In genomic region chr2:8536842-8537241, GRCm38 (mm10) we compare ENCODE assay signal across 14 mouse cellular contexts.
DNase-seq lines count a peak whose midpoint lies in the region; TF ChIP-seq lines count a peak whose summit lies in the region.
"Had no signal": no experiment of that assay in that cellular context is flagged by ENCODE, and none has a peak within 500 bp of the region (broad histone marks: within the 10 kb centered on the region; RNA-seq: fewer than 3 reads in every experiment).

No protein-coding gene starts in this region.

- DNase-seq in gastrocnemius, adult 2 months = no peak
- DNase-seq in gastrocnemius, postnatal 4 days (ENCODE audit: low spot score in 2 of 2) = no peak
- DNase-seq in left cerebral cortex, adult 2 months (ENCODE audit: extremely low spot score in 1 of 2, low spot score in 2 of 2) = no peak
- DNase-seq in left cerebral cortex, postnatal 36 days (ENCODE audit: low spot score in 2 of 2) = no peak
- peak; percentile 17 for DNase-seq in Muller cell, postnatal 12 days (ENCODE audit: inconsistent ontology term)
- peak; percentile 79 for DNase-seq in brain, embryonic 14.5 days (ENCODE audit: low read depth)
- no peak for DNase-seq in kidney, postnatal 14 days
- no peak for DNase-seq in kidney, adult 18-20 months
- DNase-seq: adrenal gland, postnatal 36 days; cerebellum, adult 2 months; gastrocnemius, postnatal 25 days; liver, embryonic 13.5 days had no signal

- H3K4me3 ChIP-seq in gastrocnemius, adult 2 months = no peak overlapping the region
- no peak overlapping the region for H3K4me3 ChIP-seq in left cerebral cortex, adult 2 months
- H3K4me3 ChIP-seq: heart, embryonic 15.5 days; liver, embryonic 13.5 days had no signal

- no peak overlapping the region for H3K27ac ChIP-seq in gastrocnemius, adult 2 months
- H3K27ac ChIP-seq in left cerebral cortex, adult 2 months = peak overlapping the region; percentile 80; the same call in 1 of the 2 replicates
- H3K27ac ChIP-seq: heart, embryonic 15.5 days; liver, embryonic 13.5 days; macrophage had no signal

- peak; percentile 26; the same call in 1 of the 2 replicates for TF ChIP-seq CTCF in gastrocnemius, adult 2 months (IDR thresholded peaks at IDR 0.05)
- peak; percentile 66 for TF ChIP-seq CTCF in left cerebral cortex, adult 2 months (IDR thresholded peaks at IDR 0.05)
- TF ChIP-seq CTCF in brain, embryonic 14.5 days (IDR thresholded peaks at IDR 0.05; ENCODE audit: borderline replicate concordance, extremely low read depth, insufficient read depth, insufficient read length) = no peak

- intact Hi-C loops in gastrocnemius, adult 2 months (cut with DNase I) = no loop called here
- intact Hi-C loops in left cerebral cortex, adult 2 months (cut with DNase I) = loop anchor here (10.0 kb wide), 1 partner anchor 262 kb away; no protein-coding TSS in a partner anchor
- intact Hi-C loops in left cerebral cortex, postnatal 36 days (cut with DNase I) = loop anchor here (10.0 kb wide), 1 partner anchor 152 kb away; no protein-coding TSS in a partner anchor

- no peak for TF ChIP-seq POLR2A in brain, embryonic 14.5 days (IDR thresholded peaks at IDR 0.05; ENCODE audit: borderline replicate concordance, extremely low read depth, insufficient read depth, insufficient read length, poor library complexity, severe bottlenecking)

Comparison
In these comparisons a context has a peak if more than half of its experiments do, and no peak if none do; other contexts are left out.
1. DNase-seq: peak in Muller cell, postnatal 12 days (single experiment) and brain, embryonic 14.5 days (single experiment); none in gastrocnemius, adult 2 months (single experiment), gastrocnemius, postnatal 4 days (0 of 2), left cerebral cortex, adult 2 months (0 of 2), left cerebral cortex, postnatal 36 days (0 of 2), kidney, postnatal 14 days (single experiment) and kidney, adult 18-20 months (single experiment).